Mouse (Mus musculus) lung, adult 2 months (tissue): ENCODE results near the gene Slc32a1.

ENCODE experiments used
- CTCF ChIP-seq: fragments of 200-500 bp; IDR thresholded peaks from 2 replicates; pipeline ENCODE4 v1.5.1; 2011; ENCODE audit warnings: mild to moderate bottlenecking, low read length, control low read depth; ENCODE audit not compliant: insufficient read depth
- POLR2A ChIP-seq: fragments of 200-500 bp; IDR thresholded peaks from 2 replicates; pipeline ENCODE4 v1.6.1; 2011; ENCODE audit warnings: low read depth, mild to moderate bottlenecking, control low read depth, low read length, borderline replicate concordance; ENCODE audit errors: extremely low read depth

- TF ChIP-seq POLR2A (no peak), CTCF (no peak)
Observed at GRCm38 (mm10) chr2:158642587-158642986, 32.0 kb downstream of the Slc32a1 start.
